Mouse (Mus musculus) testis, adult 2 months (tissue): ENCODE data around the gene Tmem216.

Source experiments
- CTCF ChIP-seq: fragments of 200-500 bp; IDR thresholded peaks from 2 replicates; pipeline ENCODE4 v1.5.1; 2012; ENCODE audit warnings: low read depth, mild to moderate bottlenecking, inconsistent platforms, low read length, moderate library complexity; ENCODE audit not compliant: control insufficient read depth, insufficient read depth, insufficient replicate concordance
- POLR2A ChIP-seq: fragments of 200-500 bp; IDR thresholded peaks from 2 replicates; pipeline ENCODE4 v1.6.1; 2012; ENCODE audit warnings: low read depth, mild to moderate bottlenecking, inconsistent platforms, low read length, moderate library complexity; ENCODE audit not compliant: control insufficient read depth

DNA sequence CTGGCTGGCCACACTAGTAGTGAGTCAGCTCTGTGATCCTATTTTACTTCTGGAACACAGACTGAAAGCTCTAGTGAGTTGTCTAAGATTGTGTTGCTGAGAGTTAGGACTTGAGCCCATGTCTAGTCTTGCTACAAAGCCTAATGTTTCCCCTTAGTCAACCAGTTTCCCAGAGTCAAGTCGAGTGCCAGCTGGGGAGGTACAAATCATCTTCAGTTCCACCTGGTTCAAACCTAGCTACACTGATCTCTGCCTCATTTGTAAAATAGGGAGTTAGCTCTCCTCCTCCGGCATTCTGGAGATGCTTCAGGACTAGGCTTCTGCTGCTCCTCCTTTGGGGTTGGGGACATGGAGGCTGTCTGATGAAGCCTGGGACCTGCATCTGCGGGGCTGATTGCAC lies 48.5 kb upstream of the Tmem216 start:
- TF ChIP-seq POLR2A (no peak; the same call in 1 of the 2 replicates), CTCF (no peak)
